Mouse (Mus musculus) CH12.LX (cell line): ENCODE measurements around the gene Twsg1. TPM values are rescaled to one million over a fixed set of nuclear protein-coding genes. Genes with fewer than 3 reads are reported as not detected.

Experiments used
- DNase-seq: peaks from one replicate; pipeline ENCODE4 v3.0.0-alpha.2; 2013; ENCODE audit errors: extremely low read depth
- H3K27ac ChIP-seq: 2 replicates; pipeline ENCODE4 v1.5.1; 2012; ENCODE audit warnings: low read depth, mild to moderate bottlenecking, control low read depth, moderate library complexity; ENCODE audit not compliant: insufficient read depth
- H3K27me3 ChIP-seq: replicated peaks from 2 replicates; pipeline ENCODE3; 2012; ENCODE audit warnings: inconsistent platforms
- H3K36me3 ChIP-seq, 2 experiments: replicated peaks in 1 of 2; 2 replicates each; pipeline versions ENCODE3 to v1.6.1; 2012; ENCODE audit warnings: inconsistent platforms in 1 of 2, low read length in 1 of 2, mild to moderate bottlenecking in 1 of 2, mixed read lengths in 1 of 2, moderate library complexity in 1 of 2; ENCODE audit not compliant: control insufficient read depth in 1 of 2, insufficient read depth in 1 of 2
- H3K4me1 ChIP-seq, 2 experiments: 2 replicates each; pipeline ENCODE4 v1.6.1; 2012; ENCODE audit warnings: inconsistent platforms in 1 of 2, moderate library complexity in 1 of 2; ENCODE audit not compliant: insufficient read depth in 2 of 2, control insufficient read depth in 1 of 2
- H3K4me2 ChIP-seq: 2 replicates; pipeline ENCODE4 v1.6.1; 2012; ENCODE audit warnings: low read depth, mild to moderate bottlenecking, control low read depth; ENCODE audit not compliant: poor library complexity, insufficient read depth, severe bottlenecking
- H3K4me3 ChIP-seq, 3 experiments: fragments of 150-350 bp in 1 of 3; sonication (generic) in 1 of 3; replicated peaks in 1 of 3; 2 replicates each; pipeline versions ENCODE3 to v1.5.1; 2011 to 2012; ENCODE audit warnings: low read depth in 2 of 3, low read length in 2 of 3, mild to moderate bottlenecking in 2 of 3, moderate library complexity in 2 of 3, control low read depth in 1 of 3, improper control_type of control experiment in 1 of 3, inconsistent platforms in 1 of 3, mixed read lengths in 1 of 3; ENCODE audit not compliant: poor library complexity in 1 of 3
- H3K79me2 ChIP-seq: replicated peaks from 2 replicates; pipeline ENCODE4 v1.6.1; 2012; ENCODE audit warnings: mild to moderate bottlenecking, moderate library complexity; ENCODE audit not compliant: control insufficient read depth, poor library complexity, insufficient read depth, severe bottlenecking; ENCODE audit errors: extremely low read depth
- H3K9ac ChIP-seq: 2 replicates; pipeline ENCODE4 v1.6.1; 2012; ENCODE audit warnings: low read depth, mild to moderate bottlenecking, control low read depth, moderate library complexity; ENCODE audit not compliant: insufficient read depth
- H3K9me3 ChIP-seq: replicated peaks from 2 replicates; pipeline ENCODE3; 2012; ENCODE audit warnings: low read length, inconsistent platforms, mixed read lengths
- CHD1 ChIP-seq: IDR thresholded peaks from 2 replicates; pipeline ENCODE4 v1.6.1; 2012; ENCODE audit warnings: low read depth, low read length, improper control_type of control experiment, inconsistent platforms
- CHD2 ChIP-seq: IDR thresholded peaks from 2 replicates; pipeline ENCODE4 v1.6.1; 2011; ENCODE audit warnings: low read length, improper control_type of control experiment
- CTCF ChIP-seq, 2 experiments: IDR thresholded peaks in 1 of 2; conservative IDR thresholded peaks in 1 of 2; 2 replicates each; pipeline ENCODE4 v1.5.1; 2011 to 2012; ENCODE audit warnings: low read depth in 2 of 2, low read length in 2 of 2, improper control_type of control experiment in 1 of 2, inconsistent platforms in 1 of 2, mild to moderate bottlenecking in 1 of 2, moderate library complexity in 1 of 2
- E2F4 ChIP-seq: IDR thresholded peaks from 2 replicates; pipeline ENCODE4 v1.6.1; 2011; ENCODE audit warnings: low read depth, low read length, improper control_type of control experiment; ENCODE audit not compliant: insufficient replicate concordance
- ETS1 ChIP-seq: conservative IDR thresholded peaks from 2 replicates; pipeline ENCODE4 v1.6.1; 2012; ENCODE audit warnings: low read depth, mild to moderate bottlenecking, inconsistent platforms, low read length, improper control_type of control experiment, moderate library complexity
- GABPA ChIP-seq: IDR thresholded peaks from 2 replicates; pipeline ENCODE4 v1.6.1; 2012; ENCODE audit warnings: low read depth, low read length, improper control_type of control experiment, inconsistent platforms; ENCODE audit not compliant: insufficient replicate concordance
- KAT2A ChIP-seq: IDR thresholded peaks from 2 replicates; pipeline ENCODE4 v1.6.1; 2012; ENCODE audit warnings: low read length, improper control_type of control experiment, inconsistent platforms; ENCODE audit not compliant: insufficient replicate concordance
- MAFK ChIP-seq: IDR thresholded peaks from 2 replicates; pipeline ENCODE4 v1.6.1; 2011; ENCODE audit warnings: low read length, improper control_type of control experiment; ENCODE audit not compliant: insufficient replicate concordance
- MEF2A ChIP-seq: IDR thresholded peaks from 2 replicates; pipeline ENCODE4 v1.6.1; 2014; ENCODE audit warnings: low read depth, mild to moderate bottlenecking, inconsistent platforms, low read length, improper control_type of control experiment, borderline replicate concordance
- MXI1 ChIP-seq: IDR thresholded peaks from 2 replicates; pipeline ENCODE4 v1.6.1; 2011; ENCODE audit warnings: mild to moderate bottlenecking, low read depth, low read length, improper control_type of control experiment
- MYC ChIP-seq: IDR thresholded peaks from 2 replicates; pipeline ENCODE4 v1.6.1; 2011; ENCODE audit warnings: low read depth, mild to moderate bottlenecking, improper control_type of control experiment, low read length
- NRF1 ChIP-seq: IDR thresholded peaks from 2 replicates; pipeline ENCODE4 v1.6.1; 2014; ENCODE audit warnings: low read depth, mild to moderate bottlenecking, inconsistent platforms, low read length, improper control_type of control experiment, moderate library complexity
- PAX5 ChIP-seq: IDR thresholded peaks from 2 replicates; pipeline ENCODE4 v1.6.1; 2012; ENCODE audit warnings: low read length, inconsistent platforms, mixed read lengths
- POLR2AphosphoS2 ChIP-seq: IDR thresholded peaks from 2 replicates; pipeline ENCODE4 v1.6.1; 2011; ENCODE audit warnings: low read depth, low read length, improper control_type of control experiment
- RAD21 ChIP-seq: IDR thresholded peaks from 2 replicates; pipeline ENCODE4 v1.6.1; 2011; ENCODE audit warnings: low read depth, mild to moderate bottlenecking, low read length, improper control_type of control experiment, moderate library complexity
- SIN3A ChIP-seq: IDR thresholded peaks from 2 replicates; pipeline ENCODE4 v1.6.1; 2012; ENCODE audit warnings: low read length, improper control_type of control experiment, inconsistent platforms
- SMC3 ChIP-seq: IDR thresholded peaks from 2 replicates; pipeline ENCODE4 v1.6.1; 2011; ENCODE audit warnings: low read depth, low read length, improper control_type of control experiment
- UBTF ChIP-seq: IDR thresholded peaks from 2 replicates; pipeline ENCODE4 v1.6.1; 2012; ENCODE audit warnings: low read depth, mild to moderate bottlenecking, inconsistent platforms, low read length, improper control_type of control experiment, moderate library complexity
- USF1 ChIP-seq: IDR thresholded peaks from 2 replicates; pipeline ENCODE4 v1.6.1; 2014; ENCODE audit warnings: low read depth, mild to moderate bottlenecking, inconsistent platforms, low read length, improper control_type of control experiment
- USF2 ChIP-seq: conservative IDR thresholded peaks from 2 replicates; pipeline ENCODE4 v1.6.1; 2011; ENCODE audit warnings: low read depth, low read length, improper control_type of control experiment
- ZC3H11A ChIP-seq: IDR thresholded peaks from 2 replicates; pipeline ENCODE4 v1.6.1; 2012; ENCODE audit warnings: low read depth, mild to moderate bottlenecking, inconsistent platforms, low read length, improper control_type of control experiment
- ZMIZ1 ChIP-seq: IDR thresholded peaks from 2 replicates; pipeline ENCODE4 v1.6.1; 2012; ENCODE audit warnings: low read depth, mild to moderate bottlenecking, inconsistent platforms, low read length, improper control_type of control experiment
- ZNF384 ChIP-seq: IDR thresholded peaks from 2 replicates; pipeline ENCODE4 v1.6.1; 2012; ENCODE audit warnings: low read depth, low read length, improper control_type of control experiment, inconsistent platforms
- dilution Hi-C: fragments of 300-500 bp; cut with MboI; formaldehyde crosslinking; loops from 2 replicates; pipeline ENCODE4 v1.14.3; 2020; ENCODE audit warnings: low sequenced_read_pairs; ENCODE audit not compliant: extremely low pct_unique_long_range_greater_than_20kb, extremely low pct_ligation_motif_present
- in situ Hi-C: fragments of 300-500 bp; cut with MboI; formaldehyde crosslinking; loops from 3 replicates; pipeline ENCODE4 v1.14.3; 2019; ENCODE audit warnings: low sequenced_read_pairs, low pct_ligation_motif_present, low pct_unique_long_range_greater_than_20kb, mixed read lengths
- polyA plus RNA-seq: library from polyadenylated mRNA; unstranded; fragments of >175 nt; gene quantifications from 2 replicates; pipeline ENCODE4 v1.2.1, GENCODE M21; 2012; ENCODE audit warnings: low read depth; ENCODE audit not compliant: insufficient read length
- total RNA-seq, 2 experiments: library from RNA; depleted of rRNA; stranded (reverse); fragments of 300-350 nt in 1 of 2; fragments of >200 nt in 1 of 2; gene quantifications; 2 replicates each; pipeline ENCODE4 v1.2.3; 2012 to 2014

Twsg1 gene
- total and polyA plus RNA-seq, 3 experiments, result 12.6 to 17.4 (median 13.4) TPM

DNA sequence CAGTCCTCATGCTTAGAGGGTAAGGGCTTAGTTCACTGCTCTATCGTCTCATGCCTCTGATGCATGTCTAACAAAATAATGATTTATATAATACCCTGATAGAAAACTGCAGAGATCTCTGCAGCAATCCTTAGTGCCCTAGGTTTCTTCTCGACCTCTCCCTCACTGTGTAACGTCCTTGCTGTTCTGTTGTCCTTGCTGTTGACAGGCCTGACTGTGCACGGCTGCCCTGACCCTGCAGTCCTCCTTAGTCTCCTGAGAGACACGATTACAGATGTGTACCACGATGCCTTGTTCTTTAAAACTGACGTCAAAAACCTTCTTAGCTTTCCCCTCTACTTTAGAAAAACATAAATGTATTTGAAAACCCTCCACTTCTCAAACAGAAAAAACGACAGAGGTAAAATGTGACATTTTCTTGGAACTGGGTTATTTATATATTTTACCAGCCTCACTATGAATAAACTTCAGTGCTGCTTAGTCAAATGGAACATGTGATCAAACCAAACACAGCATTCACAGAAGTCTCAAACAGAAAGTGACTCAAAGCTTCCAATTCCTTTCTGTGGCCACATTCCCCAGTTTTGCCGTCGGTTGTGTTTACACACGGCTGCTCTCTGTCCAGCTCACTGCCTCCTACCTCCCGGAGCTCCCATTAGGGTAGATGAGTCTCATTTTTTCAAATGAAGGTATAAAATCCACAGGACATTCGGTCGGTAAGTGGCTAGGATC lies 11.4 kb downstream of the Twsg1 start (continued):
- no peak for TF ChIP-seq UBTF
- peak; percentile 61 for TF ChIP-seq ZNF384
- peak; percentile 52; the same call in 1 of the 2 replicates for TF ChIP-seq MYC
- TF ChIP-seq CHD2, result 0 out of 2 replicates have a peak, but pooled peaks have one; percentile 29
- peak; percentile 97 for TF ChIP-seq ETS1
- TF ChIP-seq MAFK, result peak; percentile 53; the same call in 1 of the 2 replicates

DNA sequence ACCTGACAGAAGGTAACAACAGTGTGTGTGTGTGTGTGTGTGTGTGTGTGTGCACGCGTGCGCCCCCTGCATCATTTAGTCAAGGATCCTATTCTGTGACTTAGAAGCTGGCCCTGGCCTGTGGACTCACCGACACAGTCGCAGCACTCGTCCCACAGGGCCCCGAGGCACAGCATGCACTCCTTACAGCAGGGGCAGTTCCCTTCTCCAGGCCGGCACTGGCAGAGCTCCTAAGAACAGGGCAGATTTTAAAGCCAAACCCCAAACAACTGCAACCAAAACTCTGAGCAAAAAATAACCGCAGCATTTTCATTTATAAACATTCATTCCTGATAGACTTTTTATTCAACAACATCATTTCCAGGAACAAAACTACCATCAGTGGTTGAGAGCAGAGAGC lies 13.4 kb downstream of the Twsg1 start:
- in situ Hi-C loops, result no loop called here
- peaks cover 15 to 28% of the 10 kb centered on the region in 2 experiments for H3K36me3 ChIP-seq
- DNase-seq, result no peak

DNA sequence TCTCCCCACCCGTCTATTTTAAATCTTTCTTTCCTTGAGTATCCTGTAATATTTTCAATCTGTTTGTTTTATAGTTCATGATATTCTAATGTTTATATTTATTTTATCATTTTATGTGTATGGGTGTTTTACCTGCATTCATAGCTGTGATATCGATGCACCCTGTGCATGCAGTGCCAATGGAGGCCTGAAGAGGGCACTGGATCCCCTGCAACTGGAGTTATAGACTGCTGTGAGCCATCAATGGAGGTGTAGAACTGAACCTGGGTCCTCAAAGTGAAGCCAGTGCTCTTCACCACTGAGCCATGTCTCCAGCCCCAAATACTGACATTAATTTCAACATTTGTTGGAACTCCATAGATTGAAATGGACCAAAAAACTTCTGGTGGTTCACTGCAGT lies 17.3 kb downstream of the Twsg1 start:
- no peak overlapping the region for H3K27ac ChIP-seq

More for the DNA sequence above, 13.4 kb downstream of the Twsg1 start:
- Histone ChIP-seq H3K4me2 (no peak overlapping the region), H3K27ac (no peak overlapping the region), H3K79me2 (peaks cover 3% of the 10 kb centered on the region; the same call in 1 of the 2 replicates), H3K9ac (no peak overlapping the region), H3K27me3 (no peaks in the 10 kb centered on the region), H3K9me3 (peaks cover 7% of the 10 kb centered on the region), H3K4me1 (peaks cover 20 to 46% of the 10 kb centered on the region in 2 experiments), H3K4me3 (no peak overlapping the region)
- no peak for TF ChIP-seq MEF2A
- dilution Hi-C loops, result no loop called here

More for the DNA sequence above, 17.3 kb downstream of the Twsg1 start:
- no peaks in the 10 kb centered on the region for H3K79me2 ChIP-seq
- TF ChIP-seq PAX5 (no peak), KAT2A (no peak), RAD21 (peak; percentile 53), USF1 (no peak), MXI1 (no peak), E2F4 (no peak), POLR2AphosphoS2 (no peak), SIN3A (no peak), USF2 (no peak), GABPA (no peak), NRF1 (no peak), ZMIZ1 (no peak), ZC3H11A (no peak), SMC3 (peak; percentile 25; the same call in 1 of the 2 replicates), CTCF (conservative IDR thresholded peaks at IDR 0.05 in 1 of 2, IDR thresholded peaks at IDR 0.05 in 1 of 2; ENCODE audit: low read depth in 2 of 2, low read length in 2 of 2) (peak; percentile 38 to 58; a peak in 3 of 4 replicates), CHD2 (no peak), UBTF (no peak), CHD1 (no peak)
- H3K36me3 ChIP-seq, result peaks cover 20 to 38% of the 10 kb centered on the region in 2 experiments
- peaks cover 7% of the 10 kb centered on the region for H3K9me3 ChIP-seq
- dilution Hi-C loops, result no loop called here
- no peak overlapping the region for H3K4me3 ChIP-seq
- no peak overlapping the region for H3K4me2 ChIP-seq
- peaks cover 13 to 27% of the 10 kb centered on the region in 2 experiments for H3K4me1 ChIP-seq
- in situ Hi-C loops, result no loop called here
- DNase-seq, result no peak
- no peak overlapping the region for H3K9ac ChIP-seq
- no peaks in the 10 kb centered on the region for H3K27me3 ChIP-seq
